In genomic region chr8:87656484-87657230, GRCm38 (mm10) we compare ENCODE assay signal across 8 mouse cellular contexts.
DNase-seq lines count a peak whose midpoint lies in the region; ATAC-seq and TF ChIP-seq lines count a peak whose summit lies in the region.

No protein-coding gene starts in this region.

- ATAC-seq in liver, embryonic 16.5 days (ENCODE audit: low read depth) = peak; percentile 74
- ATAC-seq in neural tube, embryonic 14.5 days (ENCODE audit: low read depth) = peak; percentile 70; the same call in 1 of the 2 replicates

- peaks cover 5% of the 10 kb centered on the region; the same call in 1 of the 2 replicates for H3K27me3 ChIP-seq in heart, adult 2 months (ENCODE audit: control insufficient read depth, insufficient read depth, low read length)
- H3K27me3 ChIP-seq in liver, embryonic 16.5 days (ENCODE audit: control insufficient read depth, insufficient read depth, low read depth, low read length) = peaks cover 27% of the 10 kb centered on the region
- H3K27me3 ChIP-seq in neural tube, embryonic 14.5 days (ENCODE audit: control insufficient read depth, insufficient read depth, low read length) = no peaks in the 10 kb centered on the region

- no peaks in the 10 kb centered on the region for H3K36me3 ChIP-seq in heart, adult 2 months (ENCODE audit: control insufficient read depth, insufficient read depth, low read length)
- H3K36me3 ChIP-seq in liver, embryonic 16.5 days (ENCODE audit: control insufficient read depth, insufficient read depth) = no peaks in the 10 kb centered on the region
- no peaks in the 10 kb centered on the region for H3K36me3 ChIP-seq in neural tube, embryonic 14.5 days (ENCODE audit: control insufficient read depth, insufficient read depth, low read length)

- H3K4me3 ChIP-seq in heart, adult 2 months = peak overlapping the region; percentile 28; the same call in 1 of the 2 replicates
- peak overlapping the region; percentile 48 for H3K4me3 ChIP-seq in liver, embryonic 16.5 days (ENCODE audit: low read depth, low read length)
- peak overlapping the region; percentile 24; the same call in 1 of the 2 replicates for H3K4me3 ChIP-seq in neural tube, embryonic 14.5 days (ENCODE audit: low read depth, low read length)

- intact Hi-C loops in heart, adult 2 months (cut with DNase I) = no loop called here

- no peak overlapping the region for H3K27ac ChIP-seq in heart, adult 2 months
- H3K27ac ChIP-seq in liver, embryonic 16.5 days (ENCODE audit: low read length) = no peak overlapping the region
- H3K27ac ChIP-seq in neural tube, embryonic 14.5 days (ENCODE audit: low read depth, low read length) = no peak overlapping the region

- TF ChIP-seq CTCF in heart, adult 2 months (IDR thresholded peaks at IDR 0.05) = no peak

- H3K9me3 ChIP-seq in liver, embryonic 16.5 days (replicated peaks; ENCODE audit: control insufficient read depth, low read length) = no peaks in the 10 kb centered on the region
- H3K9me3 ChIP-seq in neural tube, embryonic 14.5 days (ENCODE audit: control insufficient read depth, low read length) = no peaks in the 10 kb centered on the region

- peak overlapping the region; percentile 60 for H3K4me2 ChIP-seq in liver, embryonic 16.5 days (ENCODE audit: low read depth, low read length)
- peak overlapping the region; percentile 55 for H3K4me2 ChIP-seq in neural tube, embryonic 14.5 days (ENCODE audit: low read depth, low read length)

- no peaks in the 10 kb centered on the region for H3K4me1 ChIP-seq in heart, adult 2 months (ENCODE audit: control insufficient read depth, insufficient read depth, low read length)
- peaks cover 2% of the 10 kb centered on the region; the same call in 1 of the 2 replicates for H3K4me1 ChIP-seq in liver, embryonic 16.5 days (ENCODE audit: control insufficient read depth, low read depth, low read length)
- H3K4me1 ChIP-seq in neural tube, embryonic 14.5 days (ENCODE audit: control insufficient read depth, insufficient read depth, low read length) = peaks cover 31% of the 10 kb centered on the region

- peak; percentile 45 to 46 for DNase-seq in right cerebral cortex, adult 2 months (ENCODE audit: low spot score in 2 of 2)
- no peak for DNase-seq in right cerebral cortex, postnatal 36 days (ENCODE audit: low spot score in 2 of 2)
- DNase-seq in embryo, embryonic 10.5 days (ENCODE audit: low spot score) = peak; percentile 89
- DNase-seq in heart, adult 2 months = peak; percentile 69 to 77
- DNase-seq in kidney, adult 18-20 months = peak; percentile 58
- peak; percentile 29 for DNase-seq in thymus, postnatal 0 days (ENCODE audit: low spot score)

- H3K9ac ChIP-seq in heart, adult 2 months (ENCODE audit: low read depth, low read length) = no peak overlapping the region
- H3K9ac ChIP-seq in liver, embryonic 16.5 days (ENCODE audit: low read depth, low read length) = no peak overlapping the region
- H3K9ac ChIP-seq in neural tube, embryonic 14.5 days (replicated peaks; ENCODE audit: low read depth, low read length) = peak overlapping the region; percentile 34; the same call in 1 of the 2 replicates

- no peak for TF ChIP-seq EP300 in heart, adult 2 months (IDR thresholded peaks at IDR 0.05; ENCODE audit: insufficient read depth, low read depth, low read length)

- WGBS in heart, adult 2 months = 5% methylated on average over 35 of the region's 35 CpGs
- WGBS in liver, embryonic 16.5 days (ENCODE audit: insufficient replicate concordance) = 5% methylated on average over 35 of the region's 35 CpGs
- WGBS in neural tube, embryonic 14.5 days = 7% methylated on average over 35 of the region's 35 CpGs

- no peaks in the 10 kb centered on the region for H3K79me2 ChIP-seq in heart, adult 2 months (replicated peaks; ENCODE audit: control insufficient read depth, insufficient read depth, low read length)

- TF ChIP-seq POLR2A in heart, adult 2 months (IDR thresholded peaks at IDR 0.05; ENCODE audit: insufficient read depth, low read depth, low read length) = no peak

Comparison
In these comparisons a context has a peak if more than half of its experiments do, and no peak if none do; other contexts are left out.
1. DNase-seq: peak in right cerebral cortex, adult 2 months (2 of 2), embryo, embryonic 10.5 days (single experiment), heart, adult 2 months (2 of 2), kidney, adult 18-20 months (single experiment) and thymus, postnatal 0 days (single experiment); none in right cerebral cortex, postnatal 36 days (0 of 2).
2. Peak in every context shown above with its lines, with median percentiles within 50 percentile points of each other: H3K4me3 ChIP-seq.